Mouse (Mus musculus) neural tube, embryonic 13.5 days (tissue): ENCODE data around the gene Jakmip3. TPM values are rescaled to one million over a fixed set of nuclear protein-coding genes. Genes with fewer than 3 reads are reported as not detected.

Experiments
- ATAC-seq: fragments of 200-750 bp; cut with Nextera tagmentation; 2 replicates; pipeline ENCODE4 v1.8.0; 2017; ENCODE audit warnings: low read depth, mild to moderate bottlenecking, moderate TSS enrichment, moderate library complexity
- H3K27ac ChIP-seq: fragments of 300-500 bp; sonication (generic); replicated peaks from 2 replicates; pipeline ENCODE4 v1.5.1; 2015; ENCODE audit warnings: moderate library complexity, mild to moderate bottlenecking, inconsistent platforms
- H3K27me3 ChIP-seq: fragments of 300-500 bp; sonication (generic); 2 replicates; pipeline ENCODE4 v1.6.1; 2015; ENCODE audit warnings: mild to moderate bottlenecking, inconsistent platforms
- H3K36me3 ChIP-seq: fragments of 300-500 bp; sonication (generic); 2 replicates; pipeline ENCODE4 v1.6.1; 2015; ENCODE audit warnings: mild to moderate bottlenecking, inconsistent platforms
- H3K4me1 ChIP-seq: fragments of 300-500 bp; sonication (generic); replicated peaks from 2 replicates; pipeline ENCODE4 v1.6.1; 2015; ENCODE audit warnings: inconsistent platforms
- H3K4me2 ChIP-seq: fragments of 300-500 bp; sonication (generic); 2 replicates; pipeline ENCODE4 v1.6.1; 2015; ENCODE audit warnings: inconsistent platforms, mild to moderate bottlenecking, moderate library complexity
- H3K4me3 ChIP-seq: fragments of 300-500 bp; sonication (generic); 2 replicates; pipeline ENCODE4 v1.5.1; 2015; ENCODE audit warnings: mild to moderate bottlenecking, inconsistent platforms
- H3K9ac ChIP-seq: fragments of 300-500 bp; sonication (generic); 2 replicates; pipeline ENCODE4 v1.6.1; 2015; ENCODE audit warnings: moderate library complexity, mild to moderate bottlenecking, inconsistent platforms
- H3K9me3 ChIP-seq: fragments of 300-500 bp; sonication (generic); 2 replicates; pipeline ENCODE4 v1.6.1; 2016; ENCODE audit warnings: inconsistent platforms
- WGBS: fragments of 180-500 bp; shearing (Covaris S2); methylation state at CpG from one replicate; pipeline ENCODE4 v1.1.7; 2015; 5-methylcytosine and 5-hydroxymethylcytosine counted together
- polyA plus RNA-seq: library from polyadenylated mRNA; unstranded; fragments of >200 nt; fragmentation: Nextera tagmentation; extraction: Ambion mirVana; gene quantifications from 2 replicates; pipeline ENCODE4 v1.2.1, GENCODE M21; 2015

The Jakmip3 gene
- 5.0 and 5.1 TPM in 2 replicates for polyA plus RNA-seq

DNA sequence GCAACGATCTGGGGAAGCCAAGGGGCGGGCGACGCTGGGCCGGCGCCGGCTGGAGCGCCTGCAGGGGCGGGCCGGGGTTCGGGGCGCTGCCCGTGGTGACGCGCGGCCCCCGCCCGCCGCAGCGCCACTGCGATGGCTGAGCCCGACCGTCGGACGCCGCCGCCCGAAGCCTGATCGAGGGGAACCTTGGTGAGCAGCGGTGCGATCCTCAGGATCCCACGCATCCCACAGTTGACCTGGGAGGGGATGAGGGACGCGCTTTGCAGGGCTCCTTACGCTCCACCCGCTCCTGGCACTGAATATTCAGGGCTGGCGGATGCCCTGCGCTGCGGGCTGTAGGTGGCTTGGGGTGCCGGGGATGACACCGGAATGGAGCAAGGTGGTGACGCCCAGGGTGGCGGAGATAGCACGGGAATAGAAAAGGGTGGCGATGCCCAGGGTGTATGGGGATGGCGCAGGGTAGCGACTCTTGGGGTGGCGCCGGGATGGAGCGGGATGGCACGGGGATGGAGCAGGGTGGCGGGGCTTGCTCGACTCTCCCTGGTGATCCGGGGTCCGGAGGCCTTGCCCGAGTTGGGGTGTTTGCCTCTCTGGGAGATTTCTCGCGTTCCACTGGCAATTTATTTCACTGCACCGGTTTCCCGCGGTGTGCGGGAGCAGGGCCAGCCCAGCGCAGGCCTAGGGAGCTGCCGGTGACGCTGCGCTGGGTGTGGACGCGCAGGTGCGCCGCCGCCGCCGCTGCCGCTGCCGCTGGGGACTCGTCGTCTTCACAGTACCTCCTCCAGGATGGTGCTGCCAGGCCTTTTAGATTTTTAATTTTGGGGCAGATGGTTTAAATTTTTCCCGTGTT is at the start of gene Jakmip3:
TSS of gene Jakmip3 (plus strand) at position 119 of the 850 bp plus-strand sequence.
- Histone ChIP-seq H3K9me3 (no peaks in the 10 kb centered on the region), H3K36me3 (no peaks in the 10 kb centered on the region), H3K9ac (peak within 1 kb of the TSS; percentile 77), H3K4me2 (peak within 1 kb of the TSS; percentile 84), H3K4me1 (peaks cover 21% of the 10 kb centered on the region), H3K27me3 (peaks cover 71% of the 10 kb centered on the region), H3K27ac (peak within 1 kb of the TSS; percentile 64), H3K4me3 (peak within 1 kb of the TSS; percentile 52)
- under 1% methylated on average over 78 of the region's 78 CpGs for WGBS
- peak; percentile 80 for ATAC-seq

DNA sequence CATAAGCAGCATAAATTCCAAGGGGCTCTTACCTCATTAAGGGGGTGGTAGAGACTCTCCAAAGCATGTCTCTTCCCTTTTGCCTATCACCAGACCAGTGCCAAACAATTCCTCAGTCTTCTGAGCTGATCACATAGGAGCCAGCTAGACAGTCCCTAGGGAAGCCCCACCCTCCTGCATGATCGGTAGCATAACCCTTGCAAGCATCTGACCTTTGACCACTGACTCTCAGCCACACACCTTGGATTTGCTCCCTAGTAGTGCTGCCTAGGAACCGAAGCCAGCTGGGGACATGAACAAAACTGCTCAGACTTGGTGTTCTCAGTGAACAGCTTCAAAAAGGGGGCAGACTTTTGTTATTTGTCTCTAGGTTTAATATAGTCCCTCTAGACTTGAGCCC is 42.4 kb upstream of the Jakmip3 start:
- no peaks in the 10 kb centered on the region for H3K4me1 ChIP-seq
- no peak overlapping the region for H3K4me3 ChIP-seq
- H3K27me3 ChIP-seq: no peaks in the 10 kb centered on the region
- no peak overlapping the region for H3K9ac ChIP-seq
- 89% methylated on average over 2 of the region's 2 CpGs for WGBS
- H3K9me3 ChIP-seq: no peaks in the 10 kb centered on the region
- H3K4me2 ChIP-seq: no peak overlapping the region
- no peak for ATAC-seq
- no peak overlapping the region for H3K27ac ChIP-seq
- H3K36me3 ChIP-seq: peaks cover 39% of the 10 kb centered on the region

DNA sequence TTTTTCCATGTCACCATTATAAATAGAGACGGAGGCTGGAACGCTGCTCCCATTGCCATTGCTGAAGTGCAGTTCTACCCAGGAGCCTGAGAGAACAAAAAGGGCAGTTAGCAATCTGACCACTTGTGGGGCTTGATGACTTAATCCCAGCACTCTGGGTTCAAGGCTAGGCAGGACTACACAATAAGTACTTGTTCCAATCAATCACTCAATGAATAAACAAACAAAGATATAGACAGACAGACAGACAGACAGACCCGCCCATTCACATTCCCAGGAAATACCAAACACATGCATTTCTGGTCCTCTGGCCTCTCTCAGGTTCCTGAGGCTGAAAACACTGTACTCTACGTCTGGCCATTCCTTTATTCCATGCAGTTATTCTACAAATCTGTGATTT is 41.8 kb upstream of the Jakmip3 start:
- no peak overlapping the region for H3K4me2 ChIP-seq
- no peak overlapping the region for H3K9ac ChIP-seq
- H3K4me3 ChIP-seq: no peak overlapping the region
- no peaks in the 10 kb centered on the region for H3K27me3 ChIP-seq
- no peak overlapping the region for H3K27ac ChIP-seq
- 92% methylated on average over 4 of the region's 4 CpGs for WGBS
- peaks cover 34% of the 10 kb centered on the region for H3K36me3 ChIP-seq
- H3K9me3 ChIP-seq: no peaks in the 10 kb centered on the region
- no peaks in the 10 kb centered on the region for H3K4me1 ChIP-seq
- ATAC-seq: no peak

DNA sequence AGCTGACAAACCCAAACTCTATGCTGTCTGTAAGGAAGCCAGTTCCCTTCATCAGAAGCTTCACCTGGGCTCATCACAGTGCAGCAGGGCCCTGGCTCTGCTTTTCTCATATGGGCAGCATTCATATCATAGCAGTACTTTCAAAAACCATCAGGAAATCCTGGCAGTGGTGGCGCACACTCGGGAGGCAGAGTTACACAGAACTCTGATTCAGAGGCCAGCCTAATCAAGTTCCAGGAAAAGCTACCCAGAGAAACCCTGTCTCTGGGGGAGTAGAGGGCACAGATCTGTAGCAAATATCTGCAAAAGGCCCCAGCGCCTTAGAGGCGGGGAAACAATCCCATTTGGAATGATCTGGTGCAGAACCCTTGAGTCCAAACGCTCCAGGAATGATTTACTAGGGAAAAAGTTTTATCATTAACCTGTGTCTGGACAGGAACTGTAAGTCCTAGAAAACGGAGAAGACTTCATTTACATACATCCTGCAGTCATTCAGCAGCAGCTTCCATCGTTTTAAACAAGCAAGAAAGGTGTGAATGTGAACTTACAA is 36.6 kb upstream of the Jakmip3 start:
- no peaks in the 10 kb centered on the region for H3K27me3 ChIP-seq
- H3K4me1 ChIP-seq: peaks cover 26% of the 10 kb centered on the region
- no peak overlapping the region for H3K27ac ChIP-seq
- H3K9me3 ChIP-seq: no peaks in the 10 kb centered on the region
- no peak overlapping the region for H3K4me2 ChIP-seq
- no peak overlapping the region for H3K9ac ChIP-seq
- ATAC-seq: no peak
- WGBS: 77% methylated on average over 7 of the region's 7 CpGs
- no peaks in the 10 kb centered on the region for H3K36me3 ChIP-seq
- H3K4me3 ChIP-seq: no peak overlapping the region

DNA sequence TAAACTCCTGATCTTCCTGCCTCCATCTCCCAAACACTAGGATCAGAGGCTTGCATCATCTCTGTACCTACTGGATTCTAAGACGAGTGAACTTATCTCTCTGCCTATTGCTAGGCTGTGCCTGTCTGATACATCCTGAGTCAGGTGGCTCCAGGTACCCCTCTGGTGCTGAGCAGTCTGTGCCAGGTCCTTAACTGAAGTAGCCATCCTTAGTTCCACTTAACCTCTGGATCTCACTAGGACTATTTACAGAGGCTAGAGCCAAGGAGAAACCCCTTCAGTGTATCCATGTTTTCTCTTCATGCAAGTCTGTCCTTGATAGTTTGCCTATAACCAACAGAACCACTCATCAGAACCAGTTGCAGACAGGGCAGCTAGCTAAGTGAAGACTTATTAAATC is 34.1 kb upstream of the Jakmip3 start:
- no peak overlapping the region for H3K4me3 ChIP-seq
- H3K27ac ChIP-seq: no peak overlapping the region
- peaks cover 11% of the 10 kb centered on the region for H3K27me3 ChIP-seq
- H3K4me2 ChIP-seq: peak overlapping the region; percentile 70
- no peaks in the 10 kb centered on the region for H3K9me3 ChIP-seq
- WGBS: 81% methylated on average over 1 of the region's 1 CpGs
- no peak for ATAC-seq
- H3K4me1 ChIP-seq: peaks cover 34% of the 10 kb centered on the region
- no peaks in the 10 kb centered on the region for H3K36me3 ChIP-seq
- H3K9ac ChIP-seq: no peak overlapping the region

DNA sequence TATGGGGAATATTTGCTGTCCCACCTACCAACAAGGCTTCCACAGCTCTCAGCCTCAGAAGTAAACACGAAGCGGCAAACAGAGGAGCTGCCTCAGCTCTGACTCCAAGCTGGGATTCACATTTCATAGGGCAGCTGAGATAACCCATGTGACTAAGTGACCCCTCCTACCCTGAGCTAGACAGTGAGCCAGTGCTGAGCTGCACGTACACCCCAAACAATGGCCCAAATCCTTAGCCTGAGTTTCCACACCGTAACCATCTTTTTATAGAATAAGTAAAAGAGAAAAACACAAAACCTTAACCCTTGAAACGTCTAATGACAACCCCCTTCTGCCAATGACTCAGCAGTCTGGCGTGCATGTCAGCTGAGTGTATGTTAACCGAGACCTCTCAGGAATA is 33.5 kb upstream of the Jakmip3 start:
- Histone ChIP-seq H3K4me2 (peak overlapping the region; percentile 70), H3K9me3 (no peaks in the 10 kb centered on the region), H3K27me3 (peaks cover 17% of the 10 kb centered on the region), H3K27ac (no peak overlapping the region), H3K9ac (no peak overlapping the region), H3K36me3 (no peaks in the 10 kb centered on the region), H3K4me3 (no peak overlapping the region), H3K4me1 (peaks cover 34% of the 10 kb centered on the region)
- no peak for ATAC-seq
- 11% methylated on average over 7 of the region's 7 CpGs for WGBS

DNA sequence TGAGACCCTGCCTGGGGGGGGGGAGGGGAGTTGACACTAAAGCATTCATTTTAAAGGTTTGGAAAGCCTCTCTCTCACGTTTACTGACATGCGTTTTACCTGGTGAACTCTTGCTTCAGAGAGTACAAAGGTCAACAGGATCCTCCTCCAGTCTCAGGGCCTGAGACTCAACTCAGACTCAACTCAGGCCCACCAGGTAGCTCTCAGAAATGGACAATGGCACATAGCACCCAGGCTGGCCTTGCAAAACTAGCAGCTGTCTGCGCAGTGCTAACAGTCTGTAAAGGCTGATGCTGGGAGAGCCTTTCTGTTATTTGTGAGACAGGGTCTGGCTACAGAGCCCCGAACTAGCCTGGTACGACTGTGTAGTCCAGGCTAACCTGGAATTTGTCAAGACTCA is 32.6 kb upstream of the Jakmip3 start:
- no peaks in the 10 kb centered on the region for H3K36me3 ChIP-seq
- peaks cover 34% of the 10 kb centered on the region for H3K4me1 ChIP-seq
- peak overlapping the region; percentile 70 for H3K4me2 ChIP-seq
- H3K27ac ChIP-seq: no peak overlapping the region
- ATAC-seq: no peak
- H3K27me3 ChIP-seq: peaks cover 18% of the 10 kb centered on the region
- H3K9ac ChIP-seq: 0 out of 2 replicates have a peak overlapping the region, but pooled peaks have one; percentile 88
- 66% methylated on average over 5 of the region's 5 CpGs for WGBS
- peak overlapping the region; percentile 77 for H3K4me3 ChIP-seq
- no peaks in the 10 kb centered on the region for H3K9me3 ChIP-seq

DNA sequence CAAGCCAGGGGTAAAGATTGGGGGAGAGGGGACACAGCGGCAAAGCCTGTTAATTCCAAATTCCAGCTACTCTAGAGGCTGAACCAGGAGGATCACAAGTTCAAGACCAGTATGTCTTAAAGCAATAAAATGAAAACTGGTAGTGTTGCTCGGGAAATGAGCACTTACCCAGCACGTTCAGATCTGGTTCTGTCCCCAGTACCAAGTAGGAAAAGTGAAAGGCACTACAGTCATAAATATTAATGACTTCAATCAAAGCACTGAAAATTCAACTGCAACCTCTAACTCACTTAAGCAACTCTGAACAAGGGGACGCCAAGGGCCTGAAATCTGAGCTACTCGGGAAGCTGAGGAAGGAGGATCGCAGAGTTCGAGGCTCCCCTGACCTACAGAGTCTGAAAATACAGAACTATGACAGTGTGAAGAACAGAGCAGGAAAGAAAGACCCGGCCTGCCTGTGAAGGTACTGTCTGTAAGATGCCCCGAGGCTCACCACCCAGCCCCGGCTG is 31.7 kb upstream of the Jakmip3 start:
- 0 out of 2 replicates have a peak overlapping the region, but pooled peaks have one; percentile 33 for H3K27ac ChIP-seq
- peaks cover 18% of the 10 kb centered on the region for H3K27me3 ChIP-seq
- no peaks in the 10 kb centered on the region for H3K9me3 ChIP-seq
- no peaks in the 10 kb centered on the region for H3K36me3 ChIP-seq
- peak overlapping the region; percentile 88 for H3K9ac ChIP-seq
- H3K4me3 ChIP-seq: peak overlapping the region; percentile 77
- H3K4me1 ChIP-seq: peaks cover 34% of the 10 kb centered on the region
- peak; percentile 4; the same call in 1 of the 2 replicates for ATAC-seq
- peak overlapping the region; percentile 70 for H3K4me2 ChIP-seq
- WGBS: 4% methylated on average over 10 of the region's 10 CpGs

DNA sequence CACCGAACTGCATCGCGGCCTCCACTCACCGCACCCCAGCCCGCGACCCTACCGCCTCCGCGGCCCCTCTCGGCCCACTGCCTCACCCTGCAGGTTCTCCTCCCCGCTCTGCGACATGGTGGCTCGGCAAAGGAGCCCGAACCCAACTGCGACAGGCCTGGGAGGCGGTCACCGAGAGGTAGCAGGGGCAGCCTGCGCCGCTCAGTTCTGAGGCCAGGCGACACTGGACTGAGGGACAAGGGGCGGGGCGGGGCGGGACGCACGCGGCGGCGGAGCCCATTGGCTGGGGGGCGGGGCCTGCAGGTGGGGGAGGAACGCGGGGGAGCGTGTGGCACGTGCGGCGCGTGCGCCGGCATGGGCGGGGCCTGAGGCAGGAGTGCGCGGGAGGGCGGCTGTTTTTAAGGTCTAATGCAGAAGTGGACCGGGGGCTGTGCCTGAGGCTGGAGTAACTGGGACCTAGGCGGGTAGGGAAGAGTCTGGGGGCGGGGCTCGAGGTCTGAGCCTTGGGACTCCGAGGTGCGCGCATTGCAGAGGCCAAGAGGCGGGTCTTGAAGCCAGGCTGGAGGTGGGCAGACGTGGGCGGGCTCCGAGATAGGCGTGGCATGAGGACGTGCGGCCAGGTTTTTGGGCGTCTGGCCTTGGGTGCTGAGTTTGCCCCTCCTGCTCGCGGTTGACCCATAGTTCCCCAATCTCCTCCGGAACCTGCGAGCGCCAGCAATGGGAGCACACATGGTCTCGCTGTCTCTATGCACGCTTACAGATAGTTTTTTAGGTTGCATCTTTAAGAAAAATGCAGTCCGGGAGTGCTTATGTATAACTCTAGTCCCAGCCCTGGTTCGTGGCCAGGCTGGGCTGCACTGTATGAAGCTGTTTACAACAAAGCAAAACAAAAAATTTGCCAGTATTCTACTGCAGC is 31.0 kb upstream of the Jakmip3 start, which contains the start of gene Bnip3:
TSS of gene Bnip3 (minus strand) at position 243 of the 916 bp plus-strand sequence.
- H3K4me1 ChIP-seq: peaks cover 34% of the 10 kb centered on the region
- peak; percentile 94 for ATAC-seq
- H3K9me3 ChIP-seq: no peaks in the 10 kb centered on the region
- H3K27ac ChIP-seq: 0 out of 2 replicates have a peak within 1 kb of the TSS, but pooled peaks have one; percentile 33
- under 1% methylated on average over 66 of the region's 66 CpGs for whole genome bisulfite sequencing
- peaks cover 18% of the 10 kb centered on the region for H3K27me3 ChIP-seq
- H3K9ac ChIP-seq: peak within 1 kb of the TSS; percentile 88
- peak within 1 kb of the TSS; percentile 70 for H3K4me2 ChIP-seq
- H3K36me3 ChIP-seq: no peaks in the 10 kb centered on the region
- peak within 1 kb of the TSS; percentile 77 for H3K4me3 ChIP-seq

DNA sequence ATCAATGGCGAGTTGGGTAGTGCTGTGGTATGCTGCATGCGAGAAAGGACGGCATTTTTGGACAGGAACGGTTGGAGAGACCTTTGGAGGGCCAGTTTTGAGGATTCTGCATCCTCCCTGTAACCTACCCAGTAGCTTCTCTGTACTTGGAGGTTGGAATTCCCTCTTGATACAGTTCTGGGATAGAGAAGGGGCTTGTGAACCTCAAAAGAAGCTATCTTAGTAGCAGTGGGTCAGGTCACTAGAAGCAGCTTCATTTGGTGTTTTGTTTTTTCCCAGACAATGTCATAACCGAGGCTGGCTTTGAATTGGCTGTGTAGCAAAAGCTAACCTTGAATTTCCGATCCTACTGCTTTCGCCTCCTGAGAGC is 30.4 kb upstream of the Jakmip3 start:
- Histone ChIP-seq H3K4me2 (peak overlapping the region; percentile 70), H3K4me1 (peaks cover 34% of the 10 kb centered on the region), H3K36me3 (no peaks in the 10 kb centered on the region), H3K9ac (peak overlapping the region; percentile 88), H3K9me3 (no peaks in the 10 kb centered on the region), H3K27ac (no peak overlapping the region), H3K4me3 (peak overlapping the region; percentile 77), H3K27me3 (peaks cover 18% of the 10 kb centered on the region)
- WGBS: 30% methylated on average over 7 of the region's 7 CpGs
- no peak for ATAC-seq

DNA sequence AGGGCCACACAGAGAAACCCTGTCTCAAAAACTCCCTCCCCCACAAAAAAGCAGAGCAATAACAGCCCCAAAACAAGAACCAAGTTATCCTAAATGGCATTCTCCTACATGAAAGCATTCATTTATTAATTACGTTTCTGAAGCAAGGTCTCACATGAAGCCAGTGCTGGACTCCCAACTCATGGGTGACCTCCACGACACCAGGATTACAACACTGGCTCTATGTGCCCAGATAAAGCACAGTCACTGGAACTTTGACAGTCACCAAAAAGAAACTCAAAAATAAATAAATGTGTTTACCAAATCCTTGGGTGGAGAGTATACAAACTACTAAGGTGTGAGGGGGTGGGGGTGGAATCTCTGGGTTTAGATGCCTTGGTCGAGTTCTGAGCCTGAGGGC is 26.9 kb upstream of the Jakmip3 start:
- Histone ChIP-seq H3K4me3 (no peak overlapping the region), H3K9ac (no peak overlapping the region), H3K36me3 (no peaks in the 10 kb centered on the region), H3K4me1 (peaks cover 12% of the 10 kb centered on the region), H3K27ac (no peak overlapping the region), H3K4me2 (no peak overlapping the region), H3K27me3 (peaks cover 18% of the 10 kb centered on the region), H3K9me3 (no peaks in the 10 kb centered on the region)
- WGBS: 81% methylated on average over 3 of the region's 3 CpGs
- no peak for ATAC-seq
